Mouse (Mus musculus): ENCODE measurements at regions not wholly inside any gene's neighbourhood (a gene's known extent, or its start where the extent isn't known, plus 50 kb on each side); places are given as distances from the start of the nearest gene placed in this dataset.

- no peak for DNase-seq
- ATAC-seq, result no peak
Observed at GRCm38 (mm10) chr2:117769402-117770114, 342.1 kb upstream of the Thbs1 start.

GRCm38 (mm10) chr2:117770115-117770485 lies 341.6 kb upstream of the Thbs1 start:
- TF ChIP-seq CTCF (IDR thresholded peaks at IDR 0.05; ENCODE audit: low read depth) (no peak), EP300 (IDR thresholded peaks at IDR 0.05; ENCODE audit: low read depth) (no peak)
- H3K27ac ChIP-seq (ENCODE audit: low read depth), result no peak overlapping the region
- H3K9me3 ChIP-seq (ENCODE audit: low read length), result no peaks in the 10 kb centered on the region
- no peaks in the 10 kb centered on the region for H3K27me3 ChIP-seq (ENCODE audit: insufficient read depth, low read length)
- H3K9ac ChIP-seq (replicated peaks), result no peak overlapping the region
- ATAC-seq (no peak), DNase-seq (no peak)
- no peaks in the 10 kb centered on the region for H3K36me3 ChIP-seq (replicated peaks; ENCODE audit: insufficient read depth, low read length)
- no peaks in the 10 kb centered on the region for H3K4me1 ChIP-seq (ENCODE audit: insufficient read depth)
- H3K4me3 ChIP-seq (ENCODE audit: low read depth, low read length), result no peak overlapping the region
- H3K4me2 ChIP-seq (ENCODE audit: low read depth, low read length), result no peak overlapping the region
- 71% methylated on average over 3 of the region's 3 CpGs for WGBS (ENCODE audit: insufficient replicate concordance)

More at GRCm38 (mm10) chr2:117769402-117770114, 342.1 kb upstream of the Thbs1 start:
- Histone ChIP-seq H3K4me3 (ENCODE audit: low read depth, low read length) (no peak overlapping the region), H3K9me3 (ENCODE audit: low read length) (no peaks in the 10 kb centered on the region), H3K36me3 (replicated peaks; ENCODE audit: insufficient read depth, low read length) (no peaks in the 10 kb centered on the region), H3K9ac (replicated peaks) (no peak overlapping the region), H3K27me3 (ENCODE audit: insufficient read depth, low read length) (no peaks in the 10 kb centered on the region), H3K4me1 (ENCODE audit: insufficient read depth) (no peaks in the 10 kb centered on the region), H3K4me2 (ENCODE audit: low read depth, low read length) (no peak overlapping the region), H3K27ac (ENCODE audit: low read depth) (no peak overlapping the region)
- WGBS (ENCODE audit: insufficient replicate concordance), result 78% methylated on average over 7 of the region's 7 CpGs
- no peak for TF ChIP-seq CTCF (IDR thresholded peaks at IDR 0.05; ENCODE audit: low read depth)
- no peak for TF ChIP-seq EP300 (IDR thresholded peaks at IDR 0.05; ENCODE audit: low read depth)

DNA sequence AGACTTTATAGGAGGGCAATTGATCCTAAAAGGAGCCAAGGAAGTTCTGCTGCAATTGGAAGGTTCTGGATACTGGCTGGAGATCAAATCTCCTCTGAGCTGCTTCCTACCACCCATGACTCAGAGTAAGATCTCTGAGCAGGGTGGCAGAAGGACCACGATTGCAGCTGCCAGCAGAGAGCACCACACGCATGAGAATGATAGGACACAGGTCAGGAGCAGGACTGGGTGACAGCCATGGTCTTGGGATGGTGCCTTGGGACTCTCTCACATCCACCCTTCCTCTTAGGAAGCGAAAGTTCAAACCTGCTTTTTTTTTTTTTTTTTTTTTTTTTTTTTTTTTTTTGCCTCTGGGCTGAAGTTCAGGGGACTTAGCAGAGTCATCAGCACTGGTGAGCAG lies 331.4 kb upstream of the Thbs1 start:
- 71% methylated on average over 3 of the region's 3 CpGs for WGBS (ENCODE audit: insufficient replicate concordance)
- H3K4me2 ChIP-seq (ENCODE audit: low read depth, low read length), result no peak overlapping the region
- ATAC-seq (no peak), DNase-seq (no peak)
- H3K27me3 ChIP-seq (ENCODE audit: insufficient read depth, low read length), result no peaks in the 10 kb centered on the region
- no peak for TF ChIP-seq EP300 (IDR thresholded peaks at IDR 0.05; ENCODE audit: low read depth)
- peak; percentile 41 for TF ChIP-seq CTCF (IDR thresholded peaks at IDR 0.05; ENCODE audit: low read depth)
- H3K4me1 ChIP-seq (ENCODE audit: insufficient read depth), result no peaks in the 10 kb centered on the region
- no peaks in the 10 kb centered on the region for H3K36me3 ChIP-seq (replicated peaks; ENCODE audit: insufficient read depth, low read length)
- H3K4me3 ChIP-seq (ENCODE audit: low read depth, low read length), result no peak overlapping the region
- H3K9me3 ChIP-seq (ENCODE audit: low read length), result no peaks in the 10 kb centered on the region
- H3K27ac ChIP-seq (ENCODE audit: low read depth), result no peak overlapping the region
- H3K9ac ChIP-seq (replicated peaks), result no peak overlapping the region

DNA sequence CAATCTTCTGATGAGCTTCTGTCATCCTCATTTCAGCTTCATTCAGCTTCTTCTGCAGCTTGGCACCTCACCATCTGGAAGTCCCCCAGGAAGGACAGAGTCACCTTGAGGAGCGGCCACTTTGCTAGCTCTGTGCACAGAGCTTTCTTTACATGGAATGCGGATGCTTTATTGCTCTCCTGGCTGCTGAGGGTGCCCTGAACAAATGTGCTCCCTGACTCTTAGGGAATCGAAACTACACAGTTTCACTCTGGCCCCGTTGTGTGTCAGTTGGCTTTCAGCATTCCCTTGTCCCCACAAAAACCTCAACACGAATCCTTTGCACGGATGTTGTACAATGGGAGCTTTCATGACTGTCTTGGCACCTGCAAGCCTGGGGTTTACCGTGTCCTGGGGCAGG lies 330.9 kb upstream of the Thbs1 start:
- no peaks in the 10 kb centered on the region for H3K9me3 ChIP-seq (ENCODE audit: low read length)
- no peak overlapping the region for H3K27ac ChIP-seq (ENCODE audit: low read depth)
- H3K27me3 ChIP-seq (ENCODE audit: insufficient read depth, low read length), result no peaks in the 10 kb centered on the region
- ATAC-seq, result no peak
- no peak for DNase-seq
- H3K4me1 ChIP-seq (ENCODE audit: insufficient read depth), result no peaks in the 10 kb centered on the region
- H3K9ac ChIP-seq (replicated peaks), result no peak overlapping the region
- WGBS (ENCODE audit: insufficient replicate concordance), result 74% methylated on average over 7 of the region's 7 CpGs
- TF ChIP-seq CTCF (IDR thresholded peaks at IDR 0.05; ENCODE audit: low read depth) (no peak), EP300 (IDR thresholded peaks at IDR 0.05; ENCODE audit: low read depth) (no peak)
- H3K4me3 ChIP-seq (ENCODE audit: low read depth, low read length), result no peak overlapping the region
- no peak overlapping the region for H3K4me2 ChIP-seq (ENCODE audit: low read depth, low read length)
- H3K36me3 ChIP-seq (replicated peaks; ENCODE audit: insufficient read depth, low read length), result no peaks in the 10 kb centered on the region

DNA sequence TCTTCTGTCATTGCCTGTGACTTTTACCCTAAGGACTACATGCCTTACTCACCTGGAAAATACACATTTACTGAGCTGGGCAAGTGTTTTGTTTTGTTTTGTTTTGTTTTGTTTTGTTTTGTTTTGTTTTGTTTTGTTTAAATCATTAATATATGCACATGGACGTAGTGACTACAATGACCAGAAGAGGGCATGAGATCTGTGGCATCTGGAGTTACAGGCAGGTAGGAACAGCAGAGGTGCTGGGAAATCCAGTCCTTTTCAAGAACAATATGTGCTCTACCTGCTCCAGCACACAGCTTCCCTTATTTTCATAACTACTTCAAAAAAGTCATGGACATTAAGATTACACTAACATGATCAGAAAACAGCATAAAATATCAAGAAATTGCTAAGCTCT lies 324.4 kb upstream of the Thbs1 start:
- TF ChIP-seq CTCF (IDR thresholded peaks at IDR 0.05; ENCODE audit: low read depth) (peak; percentile 52), EP300 (IDR thresholded peaks at IDR 0.05; ENCODE audit: low read depth) (no peak)
- ATAC-seq, result no peak
- DNase-seq, result no peak
- H3K36me3 ChIP-seq (replicated peaks; ENCODE audit: insufficient read depth, low read length), result no peaks in the 10 kb centered on the region
- H3K27ac ChIP-seq (ENCODE audit: low read depth), result no peak overlapping the region
- no peak overlapping the region for H3K4me3 ChIP-seq (ENCODE audit: low read depth, low read length)
- no peaks in the 10 kb centered on the region for H3K9me3 ChIP-seq (ENCODE audit: low read length)
- H3K4me2 ChIP-seq (ENCODE audit: low read depth, low read length), result no peak overlapping the region
- H3K27me3 ChIP-seq (ENCODE audit: insufficient read depth, low read length), result no peaks in the 10 kb centered on the region
- H3K9ac ChIP-seq (replicated peaks), result no peak overlapping the region
- H3K4me1 ChIP-seq (ENCODE audit: insufficient read depth), result no peaks in the 10 kb centered on the region
- 53% methylated on average over 1 of the region's 1 CpGs for WGBS (ENCODE audit: insufficient replicate concordance)

- Histone ChIP-seq H3K9ac (replicated peaks) (no peak overlapping the region), H3K4me3 (ENCODE audit: low read depth, low read length) (no peak overlapping the region), H3K36me3 (replicated peaks; ENCODE audit: insufficient read depth, low read length) (no peaks in the 10 kb centered on the region), H3K4me2 (ENCODE audit: low read depth, low read length) (no peak overlapping the region), H3K4me1 (ENCODE audit: insufficient read depth) (no peaks in the 10 kb centered on the region), H3K27ac (ENCODE audit: low read depth) (no peak overlapping the region), H3K9me3 (ENCODE audit: low read length) (no peaks in the 10 kb centered on the region), H3K27me3 (ENCODE audit: insufficient read depth, low read length) (no peaks in the 10 kb centered on the region)
- WGBS (ENCODE audit: insufficient replicate concordance), result 83% methylated on average over 1 of the region's 1 CpGs
- no peak for DNase-seq
- no peak for TF ChIP-seq CTCF (IDR thresholded peaks at IDR 0.05; ENCODE audit: low read depth)
- TF ChIP-seq EP300 (IDR thresholded peaks at IDR 0.05; ENCODE audit: low read depth), result no peak
- ATAC-seq, result no peak
Observed at GRCm38 (mm10) chr2:117794285-117794684, 317.4 kb upstream of the Thbs1 start.

Measured in liver, postnatal 0 days (tissue).